Mouse (Mus musculus) embryonic stem cell, embryonic (primary cell): ENCODE measurements around the gene Osbpl3.
"Not testable (repeated sequence)": the region's sequence is repeated elsewhere in the genome, so short reads cannot be mapped to it uniquely, and the experiment has no call there.

Source experiments
- CTCF ChIA-PET, 4 experiments: fragments of 300-600 bp in 2 of 4; fragments of 350-600 bp in 2 of 4; sonication (Branson Sonifier 250); formaldehyde crosslinking; loops; one replicate each; lab custom pipeline; 2022; ENCODE audit warnings: inconsistent platforms in 2 of 4; lab: Charles Lee
- POLR2A ChIA-PET, 4 experiments: fragments of 300-600 bp in 2 of 4; fragments of 350-600 bp in 2 of 4; sonication (Branson Sonifier 250); formaldehyde crosslinking; loops; one replicate each; lab custom pipeline; 2022; ENCODE audit warnings: antibody characterized with exemption in 4 of 4, inconsistent platforms in 1 of 4; lab: Charles Lee

The Osbpl3 gene

GRCm38 (mm10) chr6:50457551-50458348 is 1.7 kb upstream of the Osbpl3 start:
- CTCF ChIA-PET = no interaction called here
- POLR2A ChIA-PET = interaction anchor here in 2 of 4 experiments (0.6 to 2.3 kb wide), 2 partner anchors 8 to 9 kb away, joined by 3 to 8 read pairs; no protein-coding TSS in a partner anchor

- CTCF ChIA-PET = interaction anchor here in 3 of 4 experiments (0.6 to 2.0 kb wide), 5 partner anchors 75 to 144 kb away, joined by 3 to 10 read pairs (median 4); no protein-coding TSS in a partner anchor
- POLR2A ChIA-PET = interaction anchor here in 3 of 4 experiments (0.6 to 2.8 kb wide), 14 partner anchors 8 to 144 kb away, joined by 3 to 14 read pairs (median 4); no protein-coding TSS in a partner anchor
Observed at GRCm38 (mm10) chr6:50456706-50457105, 705 bp upstream of the Osbpl3 start.

GRCm38 (mm10) chr6:50455102-50455828 is 736 bp downstream of the Osbpl3 start:
- CTCF ChIA-PET = interaction anchor here in 2 of 4 experiments (0.6 to 2.0 kb wide), 7 partner anchors 12 to 150 kb away, joined by 3 to 10 read pairs (median 4); no protein-coding TSS in a partner anchor

GRCm38 (mm10) chr6:50453651-50454050 is 2.4 kb downstream of the Osbpl3 start:
- CTCF ChIA-PET = interaction anchor here in 1 of 4 experiments (0.5 to 1.0 kb wide), 3 partner anchors 141 to 1446 kb away, joined by 3 to 4 read pairs (median 3); no protein-coding TSS in a partner anchor
- POLR2A ChIA-PET = interaction anchor here in 1 of 4 experiments (0.6 kb wide), 1 partner anchor 72 kb away, joined by 6 read pairs; no protein-coding TSS in a partner anchor

More at GRCm38 (mm10) chr6:50455102-50455828, 736 bp downstream of the Osbpl3 start:
- POLR2A ChIA-PET = interaction anchor here in 3 of 4 experiments (0.6 to 2.8 kb wide), 29 partner anchors 11 to 1245 kb away, joined by 3 to 14 read pairs (median 4); partner anchors contain the start of gene Fam221a (in 1 of the 3)

- POLR2A ChIA-PET = interaction anchor here in 2 of 4 experiments (0.5 to 0.9 kb wide), 2 partner anchors 10 to 18 kb away, joined by 3 read pairs; no protein-coding TSS in a partner anchor
- CTCF ChIA-PET = interaction anchor here in 1 of 4 experiments (0.6 kb wide), 1 partner anchor 38 kb away, joined by 3 read pairs; no protein-coding TSS in a partner anchor
Observed at GRCm38 (mm10) chr6:50452220-50452619, 3.8 kb downstream of the Osbpl3 start.

- CTCF ChIA-PET = no interaction called here
- POLR2A ChIA-PET = interaction anchor here in 1 of 4 experiments (0.8 to 1.6 kb wide), 3 partner anchors 10 to 131 kb away, joined by 3 to 4 read pairs (median 3); no protein-coding TSS in a partner anchor
Observed at GRCm38 (mm10) chr6:50445616-50446015, 10.4 kb downstream of the Osbpl3 start.

GRCm38 (mm10) chr6:50440966-50441862 is 14.8 kb downstream of the Osbpl3 start:
- ChIA-PET POLR2A (interaction anchor here in 1 of 4 experiments (1.4 to 2.2 kb wide), 4 partner anchors 8 to 63 kb away, joined by 3 to 7 read pairs (median 3); no protein-coding TSS in a partner anchor), CTCF (interaction anchor here in 1 of 4 experiments (0.9 kb wide), 1 partner anchor 147 kb away, joined by 3 read pairs; no protein-coding TSS in a partner anchor)

GRCm38 (mm10) chr6:50440197-50440596 is 15.8 kb downstream of the Osbpl3 start:
- POLR2A ChIA-PET = interaction anchor here in 1 of 4 experiments (1.4 to 2.2 kb wide), 3 partner anchors 9 to 54 kb away, joined by 3 to 7 read pairs (median 3); no protein-coding TSS in a partner anchor
- CTCF ChIA-PET = no interaction called here

GRCm38 (mm10) chr6:50438900-50439299 is 17.1 kb downstream of the Osbpl3 start:
- CTCF ChIA-PET, POLR2A ChIA-PET: not testable (repeated sequence)

GRCm38 (mm10) chr6:50437815-50438214 is 18.2 kb downstream of the Osbpl3 start:
- ChIA-PET POLR2A (no interaction called here), CTCF (no interaction called here)

- ChIA-PET POLR2A (interaction anchor here in 2 of 4 experiments (1.2 to 1.9 kb wide), 3 partner anchors 9 to 19 kb away, joined by 4 to 5 read pairs (median 5); partner anchors contain the start of gene Osbpl3 (in 1 of the 2)), CTCF (interaction anchor here in 1 of 4 experiments (0.5 kb wide), 1 partner anchor 128 kb away, joined by 9 read pairs; no protein-coding TSS in a partner anchor)
Observed at GRCm38 (mm10) chr6:50436661-50437060, 19.3 kb downstream of the Osbpl3 start.

- CTCF ChIA-PET = no interaction called here
- POLR2A ChIA-PET = interaction anchor here in 1 of 4 experiments (1.8 to 2.0 kb wide), 2 partner anchors 9 to 23 kb away, joined by 5 to 7 read pairs; partner anchors contain the start of gene Osbpl3
Observed at GRCm38 (mm10) chr6:50432491-50432890, 23.5 kb downstream of the Osbpl3 start.

GRCm38 (mm10) chr6:50429299-50429698 is 26.7 kb downstream of the Osbpl3 start:
- POLR2A ChIA-PET = interaction anchor here in 2 of 4 experiments (0.6 to 2.8 kb wide), 6 partner anchors 9 to 117 kb away, joined by 3 to 14 read pairs (median 4); partner anchors contain the start of gene Osbpl3 (in 2 of the 2)
- CTCF ChIA-PET = interaction anchor here in 2 of 4 experiments (0.5 to 0.8 kb wide), 4 partner anchors 116 to 1972 kb away, joined by 3 to 5 read pairs (median 4); no protein-coding TSS in a partner anchor

- CTCF ChIA-PET = interaction anchor here in 2 of 4 experiments (0.6 to 1.1 kb wide), 2 partner anchors 17 to 114 kb away, joined by 3 read pairs; no protein-coding TSS in a partner anchor
Observed at GRCm38 (mm10) chr6:50427051-50427732, 28.8 kb downstream of the Osbpl3 start.

GRCm38 (mm10) chr6:50426571-50426970 is 29.4 kb downstream of the Osbpl3 start:
- ChIA-PET POLR2A (interaction anchor here in 1 of 4 experiments (1.2 kb wide), 1 partner anchor 8 kb away, joined by 3 read pairs; no protein-coding TSS in a partner anchor), CTCF (interaction anchor here in 2 of 4 experiments (0.6 to 1.1 kb wide), 2 partner anchors 17 to 114 kb away, joined by 3 read pairs; no protein-coding TSS in a partner anchor)

More at GRCm38 (mm10) chr6:50427051-50427732, 28.8 kb downstream of the Osbpl3 start:
- POLR2A ChIA-PET = interaction anchor here in 1 of 4 experiments (1.2 kb wide), 1 partner anchor 9 kb away, joined by 3 read pairs; no protein-coding TSS in a partner anchor

GRCm38 (mm10) chr6:50424271-50424670 is 31.7 kb downstream of the Osbpl3 start:
- ChIA-PET CTCF (no interaction called here), POLR2A (no interaction called here)
